ENCODE assay signal across 9 mouse cellular contexts in the genomic region with DNA sequence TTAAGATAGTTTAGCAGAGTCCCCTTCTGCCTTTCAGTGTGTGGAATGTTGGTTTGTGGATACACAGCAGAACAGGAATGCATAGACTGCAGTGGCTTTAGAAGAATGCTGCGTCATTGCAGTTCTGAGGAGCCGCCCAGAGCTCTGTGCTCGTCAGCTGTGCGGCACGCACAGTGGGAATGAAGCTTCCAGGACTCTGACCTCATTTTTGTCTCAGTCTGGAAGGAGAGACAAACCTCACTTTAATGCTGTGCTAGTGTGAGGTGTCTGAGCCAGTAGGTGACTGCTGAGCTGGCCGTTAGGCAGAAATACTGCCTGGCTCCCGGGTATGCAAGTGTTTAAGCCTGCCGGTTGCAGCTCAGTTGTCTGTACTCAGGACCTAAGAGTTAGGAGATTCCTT. TPM values are rescaled to one million over a fixed set of nuclear protein-coding genes. Genes with fewer than 3 reads are reported as not detected.
A peak's percentile ranks its signal among the peaks of the same experiment; 100 is the strongest.
DNase-seq lines count a peak whose midpoint lies in the region; ATAC-seq and TF ChIP-seq lines count a peak whose summit lies in the region.
"Had no signal": no experiment of that assay in that cellular context is flagged by ENCODE, and none has a peak within 500 bp of the region (broad histone marks: within the 10 kb centered on the region; RNA-seq: fewer than 3 reads in every experiment).

No protein-coding gene starts in this region.

- no peaks in the 10 kb centered on the region for H3K9me3 ChIP-seq in midbrain, postnatal 0 days (ENCODE audit: low read length)
- H3K9me3 ChIP-seq in forebrain, embryonic 10.5 days = no peaks in the 10 kb centered on the region

- peak; percentile 31 for DNase-seq in cerebellum, adult 9-10 months
- no peak for DNase-seq in cerebellum, postnatal 4 days (ENCODE audit: low spot score in 2 of 2)
- peak; percentile 18 for DNase-seq in right cerebral cortex, postnatal 25 days
- DNase-seq in right cerebral cortex, postnatal 4 days = no peak
- peak; percentile 65 to 66 for DNase-seq in kidney, adult 8-10 months
- no peak for DNase-seq in midbrain, postnatal 0 days (ENCODE audit: low spot score)
- DNase-seq in layer of hippocampus, postnatal 25 days (ENCODE audit: extremely low spot score in 1 of 2, low spot score in 1 of 2) = no peak
- no peak for DNase-seq in forebrain, embryonic 10.5 days (ENCODE audit: extremely low spot score, low spot score)
- DNase-seq: lung, adult 2 months had no signal

- no peak overlapping the region for H3K4me2 ChIP-seq in midbrain, postnatal 0 days (ENCODE audit: low read depth, low read length, poor library complexity, severe bottlenecking)

- H3K36me3 ChIP-seq in midbrain, postnatal 0 days (ENCODE audit: insufficient read depth, low read length) = peaks cover 67% of the 10 kb centered on the region
- H3K36me3 ChIP-seq in forebrain, embryonic 10.5 days (replicated peaks) = peaks cover 100% of the 10 kb centered on the region

- no peak overlapping the region for H3K27ac ChIP-seq in midbrain, postnatal 0 days (ENCODE audit: low read depth, low read length)
- H3K27ac ChIP-seq in forebrain, embryonic 10.5 days = no peak overlapping the region

- H3K4me1 ChIP-seq in midbrain, postnatal 0 days (ENCODE audit: insufficient read depth, low read length) = no peaks in the 10 kb centered on the region
- H3K4me1 ChIP-seq in forebrain, embryonic 10.5 days = no peaks in the 10 kb centered on the region; the same call in 1 of the 2 replicates

- no peak for ATAC-seq in midbrain, postnatal 0 days (ENCODE audit: low FRiP score)

- no peak overlapping the region for H3K9ac ChIP-seq in midbrain, postnatal 0 days (replicated peaks; ENCODE audit: low read length, poor library complexity, severe bottlenecking)

- 92% methylated on average over 8 of the region's 8 CpGs for WGBS in midbrain, postnatal 0 days
- 92% methylated on average over 8 of the region's 8 CpGs for WGBS in forebrain, embryonic 10.5 days

- H3K27me3 ChIP-seq in midbrain, postnatal 0 days (ENCODE audit: insufficient read depth, low read length) = no peaks in the 10 kb centered on the region
- H3K27me3 ChIP-seq in forebrain, embryonic 10.5 days (ENCODE audit: poor library complexity, severe bottlenecking) = no peaks in the 10 kb centered on the region

- TF ChIP-seq CTCF in midbrain, postnatal 0 days (IDR thresholded peaks at IDR 0.05) = no peak

- no peak overlapping the region for H3K4me3 ChIP-seq in midbrain, postnatal 0 days (ENCODE audit: low read depth, low read length)
- no peak overlapping the region for H3K4me3 ChIP-seq in forebrain, embryonic 10.5 days

RNA-seq across cellular contexts. Expression of gene Slc20a1, which starts 8.3 kb away (rescaled TPM):
- total RNA-seq in midbrain, postnatal 0 days (2014; rRNA removed) = 80.0 and 82.2 TPM in 2 replicates
- polyA plus RNA-seq in midbrain, postnatal 0 days (2015; fragmentation: Nextera tagmentation; extraction: Ambion mirVana) = 44.9 and 47.7 TPM in 2 replicates
- 100 to 1,000 TPM in 1 of 2 experiments, 10 to 100 TPM in 1; 97.2 to 112 TPM for total RNA-seq in layer of hippocampus, postnatal 25 days (2021)
- 57.2 and 57.9 TPM in 2 replicates for polyA plus RNA-seq in forebrain, embryonic 10.5 days (2016; fragmentation: Nextera tagmentation; extraction: Ambion mirVana)

Comparison
In these comparisons a context has a peak if more than half of its experiments do, and no peak if none do; other contexts are left out.
1. DNase-seq: peak in cerebellum, adult 9-10 months (single experiment), right cerebral cortex, postnatal 25 days (single experiment) and kidney, adult 8-10 months (2 of 2); none in cerebellum, postnatal 4 days (0 of 2), right cerebral cortex, postnatal 4 days (single experiment), midbrain, postnatal 0 days (single experiment), layer of hippocampus, postnatal 25 days (0 of 2) and forebrain, embryonic 10.5 days (single experiment).